Mouse (Mus musculus) hematopoietic stem cell, adult 5-6 weeks (primary cell): ENCODE measurements around the gene Glipr2. TPM values are rescaled to one million over a fixed set of nuclear protein-coding genes. Genes with fewer than 3 reads are reported as not detected.

Source experiments
- ATAC-seq, 2 experiments: fragments of 125-278 bp in 1 of 2; replicated peaks in 1 of 2; 2 replicates each; pipeline ENCODE4 v1.8.0; 2016 to 2017; ENCODE audit warnings: inconsistent platforms in 2 of 2, mild to moderate bottlenecking in 2 of 2, moderate number of reproducible peaks in 2 of 2, low read depth in 1 of 2, moderate TSS enrichment in 1 of 2; ENCODE audit not compliant: low FRiP score in 2 of 2, poor library complexity in 2 of 2, severe bottlenecking in 2 of 2, insufficient read depth in 1 of 2, low TSS enrichment in 1 of 2
- total RNA-seq: library from RNA; stranded (forward); fragments of 172-1452, 232-1000 nt; gene quantifications from 2 replicates; pipeline ENCODE4 v1.2.3, GENCODE M21; 2017

The Glipr2 gene
- total RNA-seq, result 40.2 and 62.5 TPM in 2 replicates

GRCm38 (mm10) chr4:43957292-43957845 lies at the start of gene Glipr2:
Gene Glipr2, plus strand, starts transcription at chr4:43957401.
- ATAC-seq, result peak; percentile 77 to 91

- ATAC-seq, result no peak
Measured at GRCm38 (mm10) chr4:43918221-43918620, 39.0 kb upstream of the Glipr2 start.

- ATAC-seq, result no peak
Measured at GRCm38 (mm10) chr4:43920602-43921001, 36.6 kb upstream of the Glipr2 start.

GRCm38 (mm10) chr4:43925125-43925524 lies 32.1 kb upstream of the Glipr2 start:
- ATAC-seq, result no peak

GRCm38 (mm10) chr4:43925779-43926178 lies 31.4 kb upstream of the Glipr2 start:
- peak; percentile 74 to 87 for ATAC-seq

- ATAC-seq, result no peak
Measured at GRCm38 (mm10) chr4:43927826-43928225, 29.4 kb upstream of the Glipr2 start.

- ATAC-seq, result peak; percentile 53 to 75; a peak in 2 of 4 replicates
Measured at GRCm38 (mm10) chr4:43931877-43932276, 25.3 kb upstream of the Glipr2 start.

- ATAC-seq, result peak in 1 of 2 experiments; percentile 34; a peak in 2 of 4 replicates
Measured at GRCm38 (mm10) chr4:43936186-43936585, 21.0 kb upstream of the Glipr2 start.

- ATAC-seq, result peak; percentile 48 to 80
Measured at GRCm38 (mm10) chr4:43936749-43937674, 20.2 kb upstream of the Glipr2 start.

GRCm38 (mm10) chr4:43941315-43941714 lies 15.9 kb upstream of the Glipr2 start:
- no peak for ATAC-seq

GRCm38 (mm10) chr4:43942421-43942820 lies 14.8 kb upstream of the Glipr2 start:
- no peak for ATAC-seq

- no peak for ATAC-seq
Measured at GRCm38 (mm10) chr4:43947571-43947970, 9.6 kb upstream of the Glipr2 start.

- ATAC-seq, result peak in 1 of 2 experiments; percentile 19; a peak in 1 of 4 replicates
Measured at GRCm38 (mm10) chr4:43957846-43958461, 753 bp downstream of the Glipr2 start.

GRCm38 (mm10) chr4:43959523-43960179 lies 2.5 kb downstream of the Glipr2 start:
- peak in 1 of 2 experiments; percentile 22; a peak in 1 of 4 replicates for ATAC-seq

GRCm38 (mm10) chr4:43960207-43960606 lies 3.0 kb downstream of the Glipr2 start:
- ATAC-seq, result no peak

GRCm38 (mm10) chr4:43964326-43964833 lies 7.2 kb downstream of the Glipr2 start:
- no peak for ATAC-seq

GRCm38 (mm10) chr4:43964951-43965684 lies 7.9 kb downstream of the Glipr2 start:
- ATAC-seq, result peak in 1 of 2 experiments; percentile 57; a peak in 1 of 4 replicates
